Mouse (Mus musculus): ENCODE results near the gene Khdrbs2.

- TF ChIP-seq HCFC1 (IDR thresholded peaks at IDR 0.05; ENCODE audit: borderline replicate concordance, insufficient read depth, low read length) (no peak), ZNF384 (IDR thresholded peaks at IDR 0.05; ENCODE audit: low read depth, low read length) (no peak)
Measured at GRCm38 (mm10) chr1:32487944-32488343, 315.4 kb downstream of the Khdrbs2 start.
